Mouse (Mus musculus) stomach, embryonic 14.5 days (tissue): Measurements from ENCODE around the gene Klrc2. TPM values are rescaled to one million over a fixed set of nuclear protein-coding genes. Genes with fewer than 3 reads are reported as not detected.

ENCODE experiments used
- ATAC-seq: fragments of 200-750 bp; cut with Nextera tagmentation; 2 replicates; pipeline ENCODE4 v1.8.0; 2017; ENCODE audit warnings: low read depth, moderate TSS enrichment; ENCODE audit not compliant: insufficient number of reproducible peaks, insufficient read depth, low FRiP score
- H3K27ac ChIP-seq: fragments of 300-500 bp; sonication (generic); 2 replicates; pipeline ENCODE4 v1.5.1; 2014; ENCODE audit warnings: mild to moderate bottlenecking, low read length, moderate library complexity, mixed read lengths
- H3K27me3 ChIP-seq: fragments of 300-500 bp; sonication (generic); 2 replicates; pipeline ENCODE4 v1.6.1; 2014; ENCODE audit warnings: low read length, control low read depth, mixed read lengths; ENCODE audit not compliant: control insufficient read depth, insufficient read depth
- H3K36me3 ChIP-seq: fragments of 300-500 bp; sonication (generic); 2 replicates; pipeline ENCODE4 v1.6.1; 2014; ENCODE audit warnings: mild to moderate bottlenecking, control low read depth, low read length, moderate library complexity, mixed read lengths; ENCODE audit not compliant: control insufficient read depth, insufficient read depth
- H3K4me1 ChIP-seq: fragments of 300-500 bp; sonication (generic); 2 replicates; pipeline ENCODE4 v1.6.1; 2014; ENCODE audit warnings: low read length, control low read depth, mixed read lengths; ENCODE audit not compliant: control insufficient read depth, insufficient read depth
- H3K4me2 ChIP-seq: fragments of 300-500 bp; sonication (generic); replicated peaks from 2 replicates; pipeline ENCODE4 v1.6.1; 2014; ENCODE audit warnings: low read depth, low read length, control low read depth
- H3K4me3 ChIP-seq: fragments of 300-500 bp; sonication (generic); 2 replicates; pipeline ENCODE4 v1.5.1; 2014; ENCODE audit warnings: low read depth, low read length, control low read depth
- H3K9ac ChIP-seq: fragments of 300-500 bp; sonication (generic); replicated peaks from 2 replicates; pipeline ENCODE4 v1.6.1; 2014; ENCODE audit warnings: low read depth, mild to moderate bottlenecking, control low read depth, low read length, moderate library complexity, mixed read lengths
- H3K9me3 ChIP-seq: fragments of 300-500 bp; sonication (generic); 2 replicates; pipeline ENCODE4 v1.6.1; 2016; ENCODE audit warnings: low read depth, low read length, control low read depth; ENCODE audit not compliant: control insufficient read depth
- microRNA-seq: library from miRNA; unstranded; fragments of <30 nt; microRNA quantifications from one replicate; pipeline ENCODE4, GENCODE M21; 2016
- polyA plus RNA-seq: library from polyadenylated mRNA; unstranded; fragments of >200 nt; fragmentation: Nextera tagmentation; extraction: Ambion mirVana; gene quantifications from 2 replicates; pipeline ENCODE4 v1.2.1, GENCODE M21; 2014

The Klrc2 gene
- polyA plus RNA-seq, 1 experiment from 2014 or later, result not detected

- no peaks in the 10 kb centered on the region for H3K9me3 ChIP-seq
- H3K27me3 ChIP-seq, result no peaks in the 10 kb centered on the region
- H3K36me3 ChIP-seq, result no peaks in the 10 kb centered on the region
- H3K4me3 ChIP-seq, result no peak overlapping the region
- no peak overlapping the region for H3K4me2 ChIP-seq
- ATAC-seq, result no peak
- no peaks in the 10 kb centered on the region for H3K4me1 ChIP-seq
- H3K9ac ChIP-seq, result no peak overlapping the region
- H3K27ac ChIP-seq, result no peak overlapping the region
These were observed 52.1 kb downstream of the Klrc2 start for GRCm38 (mm10) chr6:129608372-129608771.

Small RNA genes lying within 50 kb of the gene (microRNA-seq; reads per million reads assigned to microRNA genes)
- not detected for gene Mir680-1

Other genes starting within 250 kb of the Klrc2 start
- 3.1 and 3.3 TPM in 2 replicates for gene Clec1a, start 208.7 kb downstream of the Klrc2 start, polyA plus RNA-seq
- not detected in 2 replicates for gene Olr1, start 153.5 kb downstream of the Klrc2 start, polyA plus RNA-seq
- gene Tmem52b, start 148.1 kb downstream of the Klrc2 start, polyA plus RNA-seq, result not detected in 2 replicates
- 13.2 and 15.6 TPM in 2 replicates for gene Gabarapl1, start 127.5 kb downstream of the Klrc2 start, polyA plus RNA-seq
- gene Klre1, start 82.8 kb downstream of the Klrc2 start, polyA plus RNA-seq, result not detected in 2 replicates
- gene Klrd1, start 68.9 kb downstream of the Klrc2 start, polyA plus RNA-seq, result 0.29 and 0.69 TPM in 2 replicates
- 0.12 TPM in 1 of 2 replicates, not detected in the other for gene Klrk1, start 36.8 kb downstream of the Klrc2 start, polyA plus RNA-seq
- not detected in 2 replicates for gene Klrc3, start 17.4 kb downstream of the Klrc2 start, polyA plus RNA-seq
- gene Klrc1, start 18.3 kb upstream of the Klrc2 start, polyA plus RNA-seq, result not detected in 2 replicates
- not detected in 2 replicates for gene Klri1, start 56.4 kb upstream of the Klrc2 start, polyA plus RNA-seq
- gene Klri2, start 79.8 kb upstream of the Klrc2 start, polyA plus RNA-seq, result not detected in 2 replicates
- not detected in 2 replicates for gene Gm156, start 123.6 kb upstream of the Klrc2 start, polyA plus RNA-seq
- not detected in 2 replicates for gene Gm17631, start 202.0 kb upstream of the Klrc2 start, polyA plus RNA-seq
- gene Klra17, start 216.0 kb upstream of the Klrc2 start, polyA plus RNA-seq, result not detected in 2 replicates